Mouse (Mus musculus) mesoderm, embryonic 11.5 days (tissue): ENCODE results near the gene Shld2.

Experiments used
- DNase-seq: peaks from one replicate; pipeline ENCODE4 v3.0.0-alpha.2; 2012; ENCODE audit warnings: low read depth, low spot score

The Shld2 gene

DNA sequence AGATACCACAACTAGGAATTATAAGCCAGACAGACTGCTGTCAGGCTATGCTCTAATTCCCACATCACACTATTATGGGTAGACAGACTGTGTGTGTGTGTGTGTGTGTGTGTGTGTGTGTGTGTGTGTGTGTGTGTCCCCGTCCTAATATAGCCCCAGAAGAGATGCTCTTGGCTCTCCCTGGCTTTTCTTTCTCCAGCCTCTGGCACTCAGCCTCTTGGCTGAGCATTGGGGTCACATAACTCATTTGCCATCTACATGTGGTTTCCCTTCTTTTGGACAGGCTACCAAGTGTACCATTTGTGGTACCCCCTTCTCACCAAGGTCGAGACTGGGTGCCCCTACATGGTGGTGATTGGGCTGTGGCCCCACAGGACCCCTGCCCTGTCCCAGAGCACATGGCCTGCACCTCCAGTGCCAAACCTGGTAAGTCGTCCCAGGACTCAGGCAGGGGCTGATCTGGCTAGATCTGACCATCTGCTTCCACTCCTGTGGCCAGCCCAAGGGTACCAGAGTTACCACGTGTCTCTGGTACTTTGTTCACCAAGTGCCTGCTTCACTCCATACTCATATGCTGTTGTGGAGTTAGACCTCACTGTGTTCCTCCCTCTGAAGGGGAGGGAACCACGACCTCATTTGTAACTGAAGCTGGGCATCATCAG lies 88.7 kb downstream of the Shld2 start:
- DNase-seq, result no peak

DNA sequence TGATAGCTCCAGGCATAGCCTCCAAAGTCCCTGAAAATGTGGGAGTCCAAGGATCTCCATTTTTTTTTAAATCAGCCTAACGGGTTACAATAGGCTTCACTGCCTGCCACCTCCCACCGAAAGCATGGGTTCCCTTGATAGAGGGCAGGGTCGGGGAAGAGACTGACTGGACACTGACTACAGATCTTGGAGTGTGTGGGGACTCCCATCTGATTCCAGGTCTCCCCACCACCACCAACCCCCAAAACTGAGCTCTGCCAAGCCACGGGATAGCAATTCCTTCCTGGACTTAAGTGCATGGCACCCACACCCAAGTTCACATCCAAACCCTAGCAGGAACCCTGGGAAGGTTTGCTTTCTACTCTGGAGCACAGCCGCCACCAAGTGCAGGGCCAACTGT lies 89.9 kb downstream of the Shld2 start:
- no peak for DNase-seq

DNA sequence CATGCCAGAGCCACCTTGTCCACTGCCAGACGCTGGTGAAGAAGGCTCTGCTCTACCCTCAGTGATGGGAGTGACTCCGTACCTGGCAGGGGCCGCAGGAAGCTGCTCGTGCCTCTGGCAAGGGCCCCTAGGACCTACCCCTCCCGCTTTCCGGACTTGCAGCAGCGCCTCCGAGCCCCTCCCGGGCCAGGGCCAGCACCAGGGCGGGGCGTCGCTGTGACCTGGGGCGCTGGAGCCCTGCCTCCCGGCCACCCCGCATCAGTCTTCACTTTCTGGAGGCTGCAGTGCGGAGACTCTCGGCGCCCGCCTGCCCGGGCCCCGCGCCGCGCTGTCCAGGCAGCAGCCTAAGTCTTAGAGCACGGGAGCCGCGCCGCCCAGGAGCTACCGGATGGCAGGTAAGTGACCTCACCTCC lies 90.5 kb downstream of the Shld2 start:
- DNase-seq, result no peak

DNA sequence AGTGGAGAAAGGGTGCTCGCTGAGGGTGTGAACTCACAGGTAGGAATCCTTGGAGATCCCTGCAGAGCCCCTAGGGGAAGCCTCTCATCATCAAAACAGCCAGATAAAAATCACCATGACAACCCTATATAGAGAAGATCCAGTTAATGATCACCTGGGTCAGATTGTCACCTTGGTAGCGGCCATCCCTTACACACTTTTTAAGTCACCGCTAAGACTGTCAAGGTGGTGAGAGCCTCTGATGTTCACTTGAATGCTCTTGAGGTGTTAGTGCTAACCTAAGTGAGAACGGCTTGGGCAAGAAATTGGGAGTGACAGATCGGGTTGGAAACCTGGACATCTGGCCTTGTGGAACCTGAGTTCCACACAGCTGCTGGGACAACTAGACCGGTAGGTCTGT lies 91.0 kb downstream of the Shld2 start, which contains the start of gene Syt15:
Syt15 (plus strand) TSS at position 301 of the 400 bp plus-strand sequence.
- no peak for DNase-seq

DNA sequence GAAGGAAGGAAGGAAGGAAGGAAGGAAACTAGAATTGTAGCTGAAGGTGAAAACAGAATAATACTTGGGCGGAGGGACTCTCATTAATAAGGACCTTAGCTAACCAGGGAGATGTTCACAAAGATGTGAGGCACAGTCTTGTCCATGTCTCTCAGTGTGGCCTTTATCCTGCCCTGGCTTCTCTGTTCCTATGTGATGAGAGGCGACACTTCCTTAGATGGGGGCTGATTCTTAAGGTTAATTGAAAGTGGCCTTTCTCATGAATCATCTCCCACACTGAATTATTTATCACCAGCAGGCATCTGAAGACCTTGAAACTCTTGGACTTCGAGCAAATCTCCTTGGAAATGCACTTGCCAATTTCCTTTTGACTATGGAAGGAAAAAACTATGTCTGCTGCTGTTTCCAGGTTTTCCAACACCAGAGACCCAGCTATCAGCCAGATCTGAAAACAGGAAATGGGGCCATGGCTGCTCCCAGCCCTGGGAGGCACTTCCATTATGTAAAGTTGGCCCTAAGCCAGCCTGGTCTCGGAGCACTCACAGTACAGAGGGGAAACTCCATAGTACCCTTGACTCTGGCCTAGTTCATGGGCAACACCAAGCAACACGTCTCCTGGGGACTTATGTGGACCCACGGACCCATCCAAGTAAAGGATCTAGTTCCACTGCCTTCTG lies 94.7 kb downstream of the Shld2 start:
- DNase-seq, result no peak

DNA sequence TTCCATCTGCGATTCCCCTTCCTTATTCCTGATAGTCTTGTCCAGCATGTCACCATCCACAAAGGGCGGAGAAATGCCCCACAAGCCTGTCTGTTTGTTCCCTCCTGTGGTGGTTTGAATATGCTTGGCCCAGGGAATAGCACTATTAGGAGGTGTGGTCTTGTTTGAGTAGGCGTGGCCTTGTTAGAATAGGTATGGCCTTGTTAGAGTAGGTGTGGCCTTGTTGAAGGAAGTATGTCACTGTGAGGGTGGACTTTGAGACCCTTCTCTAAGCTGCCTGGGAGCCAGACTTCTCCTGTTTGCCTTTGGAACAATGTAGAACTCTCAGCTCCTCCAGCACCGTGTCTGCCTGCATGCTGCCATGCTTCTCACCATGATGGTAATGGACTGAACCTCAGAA lies 100.4 kb downstream of the Shld2 start:
- no peak for DNase-seq

DNA sequence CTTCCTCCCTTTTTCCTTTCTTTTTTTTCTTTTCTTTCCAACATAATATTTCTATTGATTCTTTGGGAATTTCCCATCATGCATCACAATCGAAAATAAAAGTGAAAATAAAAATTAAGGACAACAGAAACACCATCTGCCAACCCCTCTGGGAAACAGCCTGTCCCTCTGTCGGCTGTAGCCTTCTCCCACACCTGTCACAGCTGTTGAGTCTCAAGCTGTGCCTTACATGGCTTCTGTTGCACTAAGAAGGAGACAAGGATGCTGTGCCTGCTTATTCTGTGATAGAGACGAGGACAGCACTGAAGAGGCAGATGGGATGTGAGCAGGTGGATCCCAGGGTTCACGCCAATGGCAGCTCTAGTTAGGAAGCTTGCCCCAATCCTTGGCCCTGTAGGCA lies 101.2 kb downstream of the Shld2 start:
- no peak for DNase-seq

DNA sequence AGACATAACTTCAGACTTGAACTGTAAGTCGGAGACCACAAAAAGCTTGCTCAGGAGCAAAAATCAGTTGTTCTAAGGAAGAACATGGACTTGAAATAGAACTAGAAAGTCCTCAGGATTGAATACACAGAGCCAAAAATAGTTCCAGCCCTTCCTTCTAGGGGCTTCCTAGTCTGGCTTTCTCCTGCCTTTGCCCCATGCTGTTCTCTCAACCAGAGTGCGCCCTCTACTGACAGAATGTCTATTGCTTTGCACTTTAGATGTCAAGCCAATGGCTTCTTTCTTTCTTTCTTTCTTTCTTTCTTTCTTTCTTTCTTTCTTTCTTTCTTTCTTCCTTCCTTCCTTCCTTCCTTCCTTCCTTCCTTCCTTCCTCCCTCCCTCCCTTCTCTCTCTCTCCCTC lies 101.6 kb downstream of the Shld2 start:
- peak; percentile 34 for DNase-seq

DNA sequence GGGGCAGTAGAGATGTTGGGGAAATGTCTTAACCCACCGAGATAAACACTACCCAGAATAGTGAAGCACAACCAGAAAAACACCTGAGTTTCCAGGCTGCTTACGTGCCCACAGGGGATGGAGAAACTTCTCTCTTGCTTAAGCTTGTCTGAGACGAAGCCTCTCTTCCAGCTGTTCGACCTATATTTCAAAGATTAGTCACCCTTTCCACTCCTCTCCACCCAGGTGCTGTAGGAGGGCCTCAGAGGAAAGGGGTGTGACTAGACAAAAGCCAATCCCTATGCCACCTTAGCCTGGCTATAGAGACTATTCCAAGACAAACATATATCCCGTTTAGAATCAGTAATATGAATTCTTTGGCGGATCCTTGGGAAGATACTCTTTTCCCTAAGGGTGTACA lies 102.3 kb downstream of the Shld2 start:
- DNase-seq, result no peak

DNA sequence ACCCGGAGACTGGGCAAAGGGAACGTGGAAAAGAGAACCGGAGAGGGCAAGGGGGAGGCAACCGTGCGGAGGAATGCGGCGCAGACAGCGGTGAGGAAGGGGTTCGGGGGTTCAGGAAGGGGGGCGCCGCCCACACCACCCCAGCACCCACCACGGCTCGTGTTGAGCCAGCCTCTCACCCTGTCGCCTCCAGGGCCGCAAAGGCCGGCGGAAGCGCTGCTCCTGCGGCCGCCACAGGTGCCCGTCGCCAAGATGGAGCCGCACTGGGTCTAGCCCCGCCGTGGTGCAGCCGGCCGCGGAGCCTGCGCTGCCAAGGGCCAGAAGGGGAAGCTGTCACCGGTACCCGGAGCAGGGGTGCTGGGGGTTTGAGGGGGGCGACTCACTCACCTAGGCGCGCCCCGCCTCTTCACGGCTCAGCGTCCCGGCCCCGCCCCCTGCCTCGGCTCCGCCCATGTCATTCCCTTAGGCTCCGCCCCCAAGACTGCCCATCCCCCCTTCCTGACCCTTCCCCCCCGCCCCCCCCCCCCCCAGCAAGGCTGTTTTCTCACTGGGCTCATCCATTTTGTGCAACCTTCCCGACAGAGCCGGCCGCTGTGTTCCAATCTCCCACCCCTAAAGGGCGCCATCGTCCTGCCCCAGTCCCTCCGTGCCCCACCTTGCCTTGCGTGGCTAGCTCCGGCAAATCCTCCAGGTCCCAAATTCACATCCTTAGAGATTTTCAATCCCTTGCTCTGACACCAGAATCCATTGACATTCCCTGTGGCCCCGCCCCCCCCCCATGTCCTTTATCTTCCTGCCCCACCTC lies 108.9 kb downstream of the Shld2 start, which contains the start of gene Gprin2:
Gprin2 (minus strand) TSS at position 423 of the 805 bp plus-strand sequence.
- peak; percentile 22 for DNase-seq

DNA sequence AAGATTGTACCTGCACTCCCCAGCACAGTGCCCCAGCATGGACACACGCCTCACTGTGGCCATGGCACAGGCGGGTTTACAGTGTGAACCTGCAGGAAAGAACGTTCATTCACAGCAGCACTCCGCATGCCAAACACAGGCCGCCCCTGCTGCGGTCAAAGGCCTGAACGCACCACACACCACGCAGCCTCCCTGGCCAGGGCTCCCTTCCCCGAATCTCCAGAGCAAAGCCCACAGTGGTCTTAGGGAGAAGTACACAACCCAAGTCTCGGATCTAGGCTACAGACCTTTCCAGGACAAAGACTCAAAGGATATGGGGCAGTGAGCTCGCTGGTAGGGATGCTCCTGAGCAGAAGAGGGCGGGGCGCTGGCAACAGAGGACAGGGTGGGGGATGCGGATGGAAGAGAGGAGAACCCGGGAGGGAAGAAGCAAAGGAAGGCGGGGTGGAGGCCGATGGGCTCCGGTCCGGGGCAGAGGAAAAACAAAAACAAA lies 109.5 kb downstream of the Shld2 start:
- peak; percentile 44 for DNase-seq

DNA sequence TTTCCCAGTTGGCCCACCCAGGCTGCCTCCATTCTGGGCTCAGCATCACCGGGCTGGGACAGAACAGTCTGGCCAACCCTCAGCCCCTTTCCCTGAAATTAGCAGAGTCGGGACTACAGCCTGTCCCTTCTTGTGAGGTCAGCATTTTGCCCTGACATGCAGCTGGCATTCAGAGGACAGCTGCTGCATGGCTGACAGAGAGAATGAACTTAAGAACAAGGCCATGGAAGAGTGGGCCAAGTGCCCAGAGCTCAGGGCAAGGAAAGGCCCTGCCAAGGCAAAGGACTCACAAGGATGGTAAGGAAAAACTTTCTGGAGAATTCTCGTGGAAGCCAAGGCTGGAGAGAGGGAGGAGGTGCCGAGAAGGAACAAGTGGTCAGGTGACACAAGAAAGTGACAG lies 113.6 kb downstream of the Shld2 start:
- no peak for DNase-seq

DNA sequence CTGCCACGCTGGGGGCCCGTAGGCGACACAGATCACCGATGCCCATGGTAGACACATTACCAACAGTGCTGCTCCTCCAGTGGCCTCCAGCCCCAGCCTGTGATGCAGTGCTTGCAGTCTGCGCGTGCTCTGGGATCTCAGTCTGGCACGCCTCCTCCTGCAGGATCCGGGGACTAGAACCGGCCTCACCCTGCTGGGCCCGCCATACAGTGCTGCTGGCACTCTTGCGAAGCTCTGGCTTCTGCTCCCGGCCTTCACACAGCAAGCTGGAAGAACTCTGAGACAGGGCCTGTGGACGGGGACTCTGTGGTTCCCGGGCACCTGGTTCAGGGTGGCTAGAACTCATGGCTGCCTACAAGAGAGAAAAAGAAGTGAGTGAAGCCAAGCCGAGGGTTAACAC lies 114.8 kb downstream of the Shld2 start:
- DNase-seq, result no peak

DNA sequence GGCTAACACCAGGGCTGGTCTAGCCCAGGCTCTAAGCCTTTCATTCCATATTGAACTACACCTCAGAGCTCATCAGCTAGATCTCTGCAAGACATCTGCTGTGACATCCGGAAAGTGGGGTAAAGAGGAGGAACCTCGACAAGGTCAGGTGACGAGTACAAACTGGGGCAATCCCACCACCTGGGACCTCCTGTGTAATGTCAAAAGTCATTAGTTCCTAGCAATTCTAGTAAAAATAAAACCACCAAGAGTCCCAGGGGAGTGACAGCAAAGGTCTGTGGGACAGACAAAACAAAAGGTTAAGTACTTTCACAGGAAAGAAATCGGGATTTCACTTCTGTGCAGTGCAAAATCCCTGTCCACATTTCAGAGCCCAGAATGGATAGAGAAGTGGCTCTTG lies 116.4 kb downstream of the Shld2 start:
- no peak for DNase-seq

DNA sequence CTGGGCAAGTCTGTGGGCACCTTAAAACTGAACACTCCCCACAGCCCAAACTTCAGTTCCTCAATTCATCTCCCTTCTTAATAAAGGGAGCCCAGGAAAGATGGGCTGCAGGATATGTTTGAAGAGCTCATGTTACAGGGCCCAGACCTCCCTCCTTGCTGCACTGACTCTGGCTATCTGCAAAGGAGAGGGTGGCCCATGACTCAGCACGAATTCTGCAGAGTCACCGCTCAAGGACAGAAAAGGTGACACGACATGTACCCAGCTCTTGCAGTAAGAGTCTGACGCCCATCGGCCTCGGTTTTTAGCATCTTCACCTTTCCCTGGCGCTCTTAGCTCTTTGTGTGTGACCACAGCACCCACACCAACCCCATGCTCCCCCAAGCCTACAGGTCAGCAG lies 119.9 kb downstream of the Shld2 start:
- no peak for DNase-seq

DNA sequence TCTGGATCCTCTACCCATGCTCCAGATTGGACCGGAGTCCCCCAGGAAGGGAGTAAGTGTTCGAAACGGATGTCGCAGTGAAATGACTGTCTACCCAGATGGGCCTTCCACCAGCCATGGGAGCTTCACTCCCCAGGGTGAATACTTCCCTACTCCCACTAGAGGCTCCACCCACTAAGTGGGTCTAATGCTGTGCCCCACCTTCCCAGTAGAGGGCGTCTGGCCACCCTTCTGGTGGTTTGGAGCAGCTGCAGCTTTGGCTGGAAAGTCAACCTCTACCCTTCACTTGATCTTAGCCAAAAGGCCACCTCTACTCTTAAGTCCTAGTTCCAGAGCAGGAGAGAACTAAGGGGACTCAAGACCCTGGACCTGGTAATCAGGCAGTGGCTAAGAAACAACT lies 121.7 kb downstream of the Shld2 start:
- DNase-seq, result peak; percentile 43
